Mouse (Mus musculus) kidney, embryonic 14.5 days (tissue): ENCODE data around the gene A630095N17Rik. TPM values are rescaled to one million over a fixed set of nuclear protein-coding genes. Genes with fewer than 3 reads are reported as not detected.

Source experiments
- ATAC-seq: fragments of 200-750 bp; cut with Nextera tagmentation; 2 replicates; pipeline ENCODE4 v1.8.0; 2017; ENCODE audit warnings: moderate number of reproducible peaks, mild to moderate bottlenecking, moderate TSS enrichment, moderate library complexity; ENCODE audit not compliant: low FRiP score, low TSS enrichment
- H3K27ac ChIP-seq: fragments of 300-500 bp; sonication (generic); 2 replicates; pipeline ENCODE4 v1.5.1; 2014; ENCODE audit warnings: low read depth, mild to moderate bottlenecking, low read length, moderate library complexity, mixed read lengths
- H3K27me3 ChIP-seq: fragments of 300-500 bp; sonication (generic); 2 replicates; pipeline ENCODE4 v1.6.1; 2014; ENCODE audit warnings: mild to moderate bottlenecking, low read length; ENCODE audit not compliant: control insufficient read depth, insufficient read depth
- H3K36me3 ChIP-seq: fragments of 300-500 bp; sonication (generic); 2 replicates; pipeline ENCODE4 v1.6.1; 2014; ENCODE audit warnings: low read length, mixed read lengths; ENCODE audit not compliant: control insufficient read depth, insufficient read depth
- H3K4me1 ChIP-seq: fragments of 300-500 bp; sonication (generic); 2 replicates; pipeline ENCODE4 v1.6.1; 2014; ENCODE audit warnings: low read length, mixed read lengths; ENCODE audit not compliant: control insufficient read depth, insufficient read depth
- H3K4me2 ChIP-seq: fragments of 300-500 bp; sonication (generic); replicated peaks from 2 replicates; pipeline ENCODE4 v1.6.1; 2014; ENCODE audit warnings: low read depth, mild to moderate bottlenecking, low read length
- H3K4me3 ChIP-seq: fragments of 300-500 bp; sonication (generic); 2 replicates; pipeline ENCODE4 v1.5.1; 2014; ENCODE audit warnings: mild to moderate bottlenecking, low read length
- H3K9ac ChIP-seq: fragments of 300-500 bp; sonication (generic); 2 replicates; pipeline ENCODE4 v1.6.1; 2014; ENCODE audit warnings: low read depth, mild to moderate bottlenecking, low read length, moderate library complexity
- H3K9me3 ChIP-seq: fragments of 300-500 bp; sonication (generic); 2 replicates; pipeline ENCODE4 v1.6.1; 2016; ENCODE audit warnings: low read length; ENCODE audit not compliant: control insufficient read depth
- WGBS: fragments of 180-500 bp; shearing (Covaris S2); extraction: QIAGEN DNeasy Blood & Tissue Kit; methylation state at CpG from one replicate; pipeline ENCODE4 v1.1.7; 2014; 5-methylcytosine and 5-hydroxymethylcytosine counted together
- polyA plus RNA-seq: library from polyadenylated mRNA; unstranded; fragments of >200 nt; fragmentation: Nextera tagmentation; extraction: Ambion mirVana; gene quantifications from 2 replicates; pipeline ENCODE4 v1.2.1, GENCODE M21; 2014

A630095N17Rik gene
- polyA plus RNA-seq, 1 experiment from 2014 or later = not detected

GRCm38 (mm10) chr1:75253849-75254624 lies 22.1 kb upstream of the A630095N17Rik start:
- H3K27ac ChIP-seq = no peak overlapping the region
- ATAC-seq = no peak
- peaks cover 4% of the 10 kb centered on the region for H3K4me1 ChIP-seq
- H3K9ac ChIP-seq = no peak overlapping the region
- H3K4me2 ChIP-seq = no peak overlapping the region
- H3K27me3 ChIP-seq = no peaks in the 10 kb centered on the region
- no peaks in the 10 kb centered on the region for H3K9me3 ChIP-seq
- H3K4me3 ChIP-seq = no peak overlapping the region
- 62% methylated on average over 16 of the region's 16 CpGs for WGBS
- no peaks in the 10 kb centered on the region for H3K36me3 ChIP-seq

GRCm38 (mm10) chr1:75253029-75253428 lies 21.1 kb upstream of the A630095N17Rik start:
- Histone ChIP-seq H3K9me3 (no peaks in the 10 kb centered on the region), H3K27me3 (no peaks in the 10 kb centered on the region), H3K4me2 (no peak overlapping the region), H3K9ac (no peak overlapping the region), H3K4me3 (no peak overlapping the region), H3K36me3 (no peaks in the 10 kb centered on the region), H3K4me1 (peaks cover 9% of the 10 kb centered on the region), H3K27ac (no peak overlapping the region)
- WGBS = 71% methylated on average over 16 of the region's 16 CpGs
- ATAC-seq = no peak

- Histone ChIP-seq H3K27me3 (no peaks in the 10 kb centered on the region), H3K9me3 (no peaks in the 10 kb centered on the region), H3K36me3 (no peaks in the 10 kb centered on the region), H3K4me3 (no peak overlapping the region), H3K9ac (no peak overlapping the region), H3K4me2 (no peak overlapping the region), H3K27ac (no peak overlapping the region), H3K4me1 (peaks cover 12% of the 10 kb centered on the region)
- no peak for ATAC-seq
- 64% methylated on average over 13 of the region's 13 CpGs for WGBS
Measured at GRCm38 (mm10) chr1:75252308-75252707, 20.4 kb upstream of the A630095N17Rik start.

- H3K9ac ChIP-seq = no peak overlapping the region
- H3K36me3 ChIP-seq = no peaks in the 10 kb centered on the region
- peaks cover 12% of the 10 kb centered on the region for H3K4me1 ChIP-seq
- peak overlapping the region; percentile 12; the same call in 1 of the 2 replicates for H3K4me3 ChIP-seq
- no peak overlapping the region for H3K27ac ChIP-seq
- H3K27me3 ChIP-seq = no peaks in the 10 kb centered on the region
- ATAC-seq = peak; percentile 47; the same call in 1 of the 2 replicates
- no peaks in the 10 kb centered on the region for H3K9me3 ChIP-seq
- peak overlapping the region; percentile 35 for H3K4me2 ChIP-seq
- 6% methylated on average over 22 of the region's 22 CpGs for WGBS
Measured at GRCm38 (mm10) chr1:75251112-75251970, 19.4 kb upstream of the A630095N17Rik start.

GRCm38 (mm10) chr1:75250498-75250897 lies 18.6 kb upstream of the A630095N17Rik start:
- no peak overlapping the region for H3K27ac ChIP-seq
- no peaks in the 10 kb centered on the region for H3K27me3 ChIP-seq
- no peak overlapping the region for H3K9ac ChIP-seq
- ATAC-seq = no peak
- no peak overlapping the region for H3K4me2 ChIP-seq
- H3K4me1 ChIP-seq = peaks cover 12% of the 10 kb centered on the region
- H3K36me3 ChIP-seq = no peaks in the 10 kb centered on the region
- no peaks in the 10 kb centered on the region for H3K9me3 ChIP-seq
- WGBS = 55% methylated on average over 3 of the region's 3 CpGs
- no peak overlapping the region for H3K4me3 ChIP-seq

- peak overlapping the region; percentile 23; the same call in 1 of the 2 replicates for H3K9ac ChIP-seq
- peaks cover 12% of the 10 kb centered on the region for H3K4me1 ChIP-seq
- peak overlapping the region; percentile 17; the same call in 1 of the 2 replicates for H3K27ac ChIP-seq
- H3K36me3 ChIP-seq = peaks cover 8% of the 10 kb centered on the region; the same call in 1 of the 2 replicates
- H3K4me2 ChIP-seq = no peak overlapping the region
- H3K9me3 ChIP-seq = no peaks in the 10 kb centered on the region
- no peak overlapping the region for H3K4me3 ChIP-seq
- 48% methylated on average over 9 of the region's 9 CpGs for WGBS
- no peaks in the 10 kb centered on the region for H3K27me3 ChIP-seq
- ATAC-seq = no peak
Measured at GRCm38 (mm10) chr1:75248041-75248772, 16.3 kb upstream of the A630095N17Rik start.

GRCm38 (mm10) chr1:75247071-75247930 lies 15.4 kb upstream of the A630095N17Rik start:
- 80% methylated on average over 16 of the region's 16 CpGs for WGBS
- peaks cover 12% of the 10 kb centered on the region for H3K4me1 ChIP-seq
- no peak overlapping the region for H3K27ac ChIP-seq

GRCm38 (mm10) chr1:75244836-75245235 lies 12.9 kb upstream of the A630095N17Rik start:
- H3K27me3 ChIP-seq = no peaks in the 10 kb centered on the region
- H3K36me3 ChIP-seq = peaks cover 15% of the 10 kb centered on the region; the same call in 1 of the 2 replicates
- H3K9me3 ChIP-seq = no peaks in the 10 kb centered on the region
- H3K27ac ChIP-seq = no peak overlapping the region
- no peak overlapping the region for H3K4me2 ChIP-seq
- H3K4me1 ChIP-seq = peaks cover 8% of the 10 kb centered on the region; the same call in 1 of the 2 replicates
- H3K4me3 ChIP-seq = no peak overlapping the region
- H3K9ac ChIP-seq = no peak overlapping the region
- ATAC-seq = peak; percentile 72; the same call in 1 of the 2 replicates
- 18% methylated on average over 4 of the region's 4 CpGs for WGBS

More at GRCm38 (mm10) chr1:75247071-75247930, 15.4 kb upstream of the A630095N17Rik start:
- Histone ChIP-seq H3K36me3 (peaks cover 8% of the 10 kb centered on the region; the same call in 1 of the 2 replicates), H3K9ac (no peak overlapping the region), H3K4me2 (no peak overlapping the region), H3K27me3 (no peaks in the 10 kb centered on the region), H3K9me3 (no peaks in the 10 kb centered on the region), H3K4me3 (no peak overlapping the region)
- ATAC-seq = no peak
